Mouse (Mus musculus): ENCODE measurements around the gene Itga7.

DNA sequence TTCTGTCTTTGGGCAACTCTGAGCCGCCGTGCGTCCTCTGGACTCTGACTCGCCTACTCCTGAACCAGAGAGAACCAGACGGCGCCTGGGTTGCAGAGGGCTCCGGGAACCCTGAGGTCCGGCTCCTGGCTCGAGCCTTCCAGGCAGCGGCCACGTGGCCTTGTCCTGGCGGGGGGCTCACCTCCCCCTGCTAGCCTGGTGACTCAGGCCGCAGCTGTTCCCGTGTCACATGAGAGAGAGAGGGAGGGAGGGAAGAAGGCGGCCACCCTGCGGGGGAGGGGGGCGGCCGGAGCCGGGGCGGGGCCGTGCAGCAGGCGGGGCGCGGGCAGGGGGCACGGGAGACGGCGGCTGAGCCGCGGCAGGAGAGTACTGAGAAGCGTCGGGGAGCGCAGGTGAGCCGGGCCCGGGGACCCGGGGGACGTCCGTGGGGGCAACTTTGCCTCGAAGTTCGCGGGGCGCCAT lies 24.0 kb upstream of the Itga7 start:
- TF ChIP-seq POLR2A (IDR thresholded peaks at IDR 0.05; ENCODE audit: extremely low read depth, insufficient read depth, low read length) (no peak), CTCF (IDR thresholded peaks at IDR 0.05; ENCODE audit: extremely low read depth, insufficient read depth, low read length) (no peak)

Measured in cortical plate, adult 2 months (tissue).